Mouse (Mus musculus) lung, postnatal 10 days (tissue): Measurements from ENCODE around the gene Gtsf1.

Experiments used
- DNase-seq: peaks from one replicate; pipeline ENCODE4 v3.0.0; 2021

Gtsf1 gene

GRCm38 (mm10) chr15:103377752-103378664, 52.3 kb downstream of the Gtsf1 start:
- no peak for DNase-seq

- peak; percentile 62 for DNase-seq
Measured at GRCm38 (mm10) chr15:103376837-103377269, 53.4 kb downstream of the Gtsf1 start.

GRCm38 (mm10) chr15:103375112-103375800, 55.0 kb downstream of the Gtsf1 start:
- DNase-seq = no peak

- no peak for DNase-seq
Measured at GRCm38 (mm10) chr15:103372461-103372860, 57.8 kb downstream of the Gtsf1 start.

- DNase-seq = no peak
Measured at GRCm38 (mm10) chr15:103371741-103372140, 58.5 kb downstream of the Gtsf1 start.

GRCm38 (mm10) chr15:103371208-103371607, 59.1 kb downstream of the Gtsf1 start:
- no peak for DNase-seq

GRCm38 (mm10) chr15:103370462-103370861, 59.8 kb downstream of the Gtsf1 start:
- no peak for DNase-seq

GRCm38 (mm10) chr15:103369123-103369522, 61.1 kb downstream of the Gtsf1 start:
- no peak for DNase-seq

GRCm38 (mm10) chr15:103368179-103368940, 61.9 kb downstream of the Gtsf1 start:
- DNase-seq = no peak

- peak; percentile 83 for DNase-seq
Measured at GRCm38 (mm10) chr15:103366376-103367149, 63.7 kb downstream of the Gtsf1 start, which contains the start of gene Itga5. TSS of gene Itga5 (minus strand) at chr15:103366763.

GRCm38 (mm10) chr15:103365471-103366375, 64.5 kb downstream of the Gtsf1 start:
- DNase-seq = peak; percentile 76

GRCm38 (mm10) chr15:103364761-103365160, 65.5 kb downstream of the Gtsf1 start:
- DNase-seq = no peak

- DNase-seq = no peak
Measured at GRCm38 (mm10) chr15:103363809-103364208, 66.5 kb downstream of the Gtsf1 start.

- DNase-seq = no peak
Measured at GRCm38 (mm10) chr15:103362950-103363349, 67.3 kb downstream of the Gtsf1 start.

GRCm38 (mm10) chr15:103362333-103362732, 67.9 kb downstream of the Gtsf1 start:
- DNase-seq = no peak

- no peak for DNase-seq
Measured at GRCm38 (mm10) chr15:103361269-103361668, 69.0 kb downstream of the Gtsf1 start.

- DNase-seq = no peak
Measured at GRCm38 (mm10) chr15:103359869-103360602, 70.2 kb downstream of the Gtsf1 start.

GRCm38 (mm10) chr15:103359122-103359510, 71.2 kb downstream of the Gtsf1 start:
- no peak for DNase-seq

GRCm38 (mm10) chr15:103358278-103359121, 71.8 kb downstream of the Gtsf1 start:
- no peak for DNase-seq
